In the genomic region with DNA sequence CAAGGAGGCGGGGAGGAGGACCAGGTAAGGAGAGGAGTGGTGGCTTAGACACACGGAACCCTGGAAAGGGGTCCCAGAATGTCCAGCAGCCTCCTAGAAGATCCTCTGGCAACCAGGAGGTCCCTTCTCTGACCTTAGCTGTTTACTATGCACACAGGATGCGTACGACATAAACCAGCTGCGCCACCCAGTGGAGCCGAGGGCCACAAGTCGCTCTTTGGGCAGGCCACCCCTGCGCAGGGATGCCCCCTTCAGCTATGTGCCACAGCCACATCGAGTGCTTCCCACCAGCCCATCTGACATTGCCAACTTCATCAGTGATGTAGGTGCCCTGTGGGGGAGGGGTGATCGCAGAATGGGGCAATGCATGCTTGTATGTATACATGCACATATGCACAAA, we compare ENCODE assay signal across 7 mouse cellular contexts. TPM values are rescaled to one million over a fixed set of nuclear protein-coding genes. Genes with fewer than 3 reads are reported as not detected.
DNase-seq lines count a peak whose midpoint lies in the region; ATAC-seq and TF ChIP-seq lines count a peak whose summit lies in the region.

No protein-coding gene starts in this region.

- no peaks in the 10 kb centered on the region for H3K4me1 ChIP-seq in lung, embryonic 16.5 days (replicated peaks; ENCODE audit: control insufficient read depth, insufficient read depth, low read length)
- peaks cover 9% of the 10 kb centered on the region for H3K4me1 ChIP-seq in embryonic facial prominence, embryonic 13.5 days
- H3K4me1 ChIP-seq in hindbrain, postnatal 0 days (ENCODE audit: insufficient read depth, low read length): no peaks in the 10 kb centered on the region
- 0 out of 2 replicates have a peak, but pooled peaks cover 10% of the 10 kb centered on the region for H3K4me1 ChIP-seq in midbrain, embryonic 13.5 days (replicated peaks)

- no peak overlapping the region for H3K9ac ChIP-seq in lung, embryonic 16.5 days (ENCODE audit: low read length)
- 0 out of 2 replicates have a peak overlapping the region, but pooled peaks have one; percentile 16 for H3K9ac ChIP-seq in embryonic facial prominence, embryonic 13.5 days
- H3K9ac ChIP-seq in hindbrain, postnatal 0 days (replicated peaks; ENCODE audit: low read length): no peak overlapping the region
- peak overlapping the region; percentile 44 for H3K9ac ChIP-seq in midbrain, embryonic 13.5 days (replicated peaks)

- H3K27ac ChIP-seq in lung, embryonic 16.5 days (ENCODE audit: low read length): no peak overlapping the region
- H3K27ac ChIP-seq in embryonic facial prominence, embryonic 13.5 days: no peak overlapping the region
- no peak overlapping the region for H3K27ac ChIP-seq in hindbrain, postnatal 0 days
- no peak overlapping the region for H3K27ac ChIP-seq in midbrain, embryonic 13.5 days

- DNase-seq in lung, postnatal 25 days (ENCODE audit: low spot score): no peak
- peak; percentile 42 for DNase-seq in hindbrain, postnatal 0 days (ENCODE audit: low spot score)
- no peak for DNase-seq in adrenal gland, adult 18-20 months (ENCODE audit: low spot score in 2 of 2)
- DNase-seq in cerebellum, adult 9-10 months: no peak

- 0 out of 2 replicates have a peak, but pooled peaks have one; percentile 27 for ATAC-seq in lung, embryonic 16.5 days (ENCODE audit: low read depth)
- ATAC-seq in embryonic facial prominence, embryonic 13.5 days (ENCODE audit: insufficient number of reproducible peaks, insufficient read depth, low FRiP score, low TSS enrichment, low read depth): no peak
- peak; percentile 41; the same call in 1 of the 2 replicates for ATAC-seq in hindbrain, postnatal 0 days
- ATAC-seq in midbrain, embryonic 13.5 days: 0 out of 2 replicates have a peak, but pooled peaks have one; percentile 15

- H3K36me3 ChIP-seq in lung, embryonic 16.5 days (ENCODE audit: control insufficient read depth, insufficient read depth, low read length): no peaks in the 10 kb centered on the region
- no peaks in the 10 kb centered on the region; the same call in 1 of the 2 replicates for H3K36me3 ChIP-seq in embryonic facial prominence, embryonic 13.5 days
- no peaks in the 10 kb centered on the region; the same call in 1 of the 2 replicates for H3K36me3 ChIP-seq in hindbrain, postnatal 0 days (ENCODE audit: insufficient read depth, low read length)
- H3K36me3 ChIP-seq in midbrain, embryonic 13.5 days: no peaks in the 10 kb centered on the region

- peak; percentile 59 for TF ChIP-seq CTCF in hindbrain, postnatal 0 days (IDR thresholded peaks at IDR 0.05; ENCODE audit: low read depth)

- 53% methylated on average over 10 of the region's 10 CpGs for WGBS in lung, embryonic 16.5 days
- WGBS in embryonic facial prominence, embryonic 13.5 days: 56% methylated on average over 10 of the region's 10 CpGs
- WGBS in hindbrain, postnatal 0 days: 51% methylated on average over 10 of the region's 10 CpGs
- WGBS in midbrain, embryonic 13.5 days: 62% methylated on average over 10 of the region's 10 CpGs

- no peaks in the 10 kb centered on the region for H3K27me3 ChIP-seq in lung, embryonic 16.5 days (ENCODE audit: control insufficient read depth, insufficient read depth, low read depth, low read length)
- H3K27me3 ChIP-seq in embryonic facial prominence, embryonic 13.5 days: no peaks in the 10 kb centered on the region
- no peaks in the 10 kb centered on the region for H3K27me3 ChIP-seq in hindbrain, postnatal 0 days (ENCODE audit: insufficient read depth, low read length)
- no peaks in the 10 kb centered on the region for H3K27me3 ChIP-seq in midbrain, embryonic 13.5 days

- no peak overlapping the region for H3K4me2 ChIP-seq in lung, embryonic 16.5 days (ENCODE audit: low read depth, low read length)
- H3K4me2 ChIP-seq in embryonic facial prominence, embryonic 13.5 days: peak overlapping the region; percentile 60
- H3K4me2 ChIP-seq in hindbrain, postnatal 0 days (ENCODE audit: low read depth, low read length): peak overlapping the region; percentile 42
- peak overlapping the region; percentile 52 for H3K4me2 ChIP-seq in midbrain, embryonic 13.5 days (replicated peaks)

- H3K9me3 ChIP-seq in lung, embryonic 16.5 days (ENCODE audit: control insufficient read depth, low read length): peaks cover 14% of the 10 kb centered on the region
- H3K9me3 ChIP-seq in embryonic facial prominence, embryonic 13.5 days: peaks cover 21% of the 10 kb centered on the region
- H3K9me3 ChIP-seq in hindbrain, postnatal 0 days (ENCODE audit: low read length): peaks cover 3% of the 10 kb centered on the region; the same call in 1 of the 2 replicates
- H3K9me3 ChIP-seq in midbrain, embryonic 13.5 days: peaks cover 22% of the 10 kb centered on the region

- H3K4me3 ChIP-seq in lung, embryonic 16.5 days (ENCODE audit: low read length): no peak overlapping the region
- H3K4me3 ChIP-seq in embryonic facial prominence, embryonic 13.5 days: peak overlapping the region; percentile 33
- peak overlapping the region; percentile 23; the same call in 1 of the 2 replicates for H3K4me3 ChIP-seq in hindbrain, postnatal 0 days (ENCODE audit: low read length)
- peak overlapping the region; percentile 25 for H3K4me3 ChIP-seq in midbrain, embryonic 13.5 days (replicated peaks)

RNA-seq across cellular contexts. Expression of a gene that starts 17.7 kb away (rescaled TPM):
- 0.49 and 1.0 TPM in 2 replicates for polyA plus RNA-seq in lung, embryonic 16.5 days (2015; fragmentation: Nextera tagmentation; extraction: Ambion mirVana)
- 4.4 and 5.0 TPM in 2 replicates for polyA plus RNA-seq in embryonic facial prominence, embryonic 13.5 days (2015; fragmentation: Nextera tagmentation; extraction: Ambion mirVana)
- 0.72 and 0.84 TPM in 2 replicates for total RNA-seq in hindbrain, postnatal 0 days (2014; rRNA removed)
- 2.3 and 2.4 TPM in 2 replicates for polyA plus RNA-seq in hindbrain, postnatal 0 days (2015; fragmentation: Nextera tagmentation; extraction: Ambion mirVana)
- polyA plus RNA-seq in midbrain, embryonic 13.5 days (2015; fragmentation: Nextera tagmentation; extraction: Ambion mirVana): 1.00 and 1.1 TPM in 2 replicates
- total RNA-seq in adrenal gland, adult 18-20 months (2021): under 1 TPM; 0.22 to 0.99 TPM

Comparison
In these comparisons a context has a peak if more than half of its experiments do, and no peak if none do; other contexts are left out.
1. H3K9ac ChIP-seq: peak in embryonic facial prominence, embryonic 13.5 days (single experiment) and midbrain, embryonic 13.5 days (single experiment); none in lung, embryonic 16.5 days (single experiment) and hindbrain, postnatal 0 days (single experiment).